Mouse (Mus musculus): Measurements from ENCODE around the gene Aldh2.

GRCm38 (mm10) chr5:121597991-121598537 lies 4.4 kb upstream of the Aldh2 start:
- TF ChIP-seq CTCF (IDR thresholded peaks at IDR 0.05; ENCODE audit: control insufficient read depth, insufficient read depth, insufficient read length) (no peak), CEBPB (IDR thresholded peaks at IDR 0.05; ENCODE audit: low read depth) (no peak), USF1 (IDR thresholded peaks at IDR 0.05; ENCODE audit: low read depth) (no peak)

Measured in C2C12 (cell line).